Mouse (Mus musculus) midbrain, embryonic 12.5 days (tissue): Measurements from ENCODE around the gene Slc25a22. TPM values are rescaled to one million over a fixed set of nuclear protein-coding genes. Genes with fewer than 3 reads are reported as not detected.
A peak's percentile ranks its signal among the peaks of the same experiment; 100 is the strongest.

Experiments
- ATAC-seq: fragments of 200-750 bp; cut with Nextera tagmentation; 2 replicates; pipeline ENCODE4 v1.8.0; 2017; ENCODE audit warnings: low read depth, moderate TSS enrichment, moderate library complexity; ENCODE audit not compliant: low FRiP score
- H3K27ac ChIP-seq: fragments of 300-500 bp; sonication (generic); replicated peaks from 2 replicates; pipeline ENCODE4 v1.5.1; 2016; ENCODE audit warnings: mild to moderate bottlenecking
- H3K27me3 ChIP-seq: fragments of 300-500 bp; sonication (generic); 2 replicates; pipeline ENCODE4 v1.6.1; 2016; ENCODE audit warnings: mild to moderate bottlenecking
- H3K36me3 ChIP-seq: fragments of 300-500 bp; sonication (generic); 2 replicates; pipeline ENCODE4 v1.6.1; 2016
- H3K4me1 ChIP-seq: fragments of 300-500 bp; sonication (generic); 2 replicates; pipeline ENCODE4 v1.6.1; 2016
- H3K4me2 ChIP-seq: fragments of 300-500 bp; sonication (generic); replicated peaks from 2 replicates; pipeline ENCODE4 v1.6.1; 2016; ENCODE audit warnings: mild to moderate bottlenecking, moderate library complexity
- H3K4me3 ChIP-seq: fragments of 300-500 bp; sonication (generic); 2 replicates; pipeline ENCODE4 v1.5.1; 2016; ENCODE audit warnings: mild to moderate bottlenecking
- H3K9ac ChIP-seq: fragments of 300-500 bp; sonication (generic); replicated peaks from 2 replicates; pipeline ENCODE4 v1.6.1; 2016; ENCODE audit warnings: mild to moderate bottlenecking, moderate library complexity
- H3K9me3 ChIP-seq: fragments of 300-500 bp; sonication (generic); 2 replicates; pipeline ENCODE4 v1.6.1; 2016; ENCODE audit warnings: mild to moderate bottlenecking
- WGBS: fragments of 180-500 bp; shearing (Covaris S2); methylation state at CpG from one replicate; pipeline ENCODE4 v1.1.7; 2016; 5-methylcytosine and 5-hydroxymethylcytosine counted together
- polyA plus RNA-seq: library from polyadenylated mRNA; unstranded; fragments of >200 nt; fragmentation: Nextera tagmentation; extraction: Ambion mirVana; gene quantifications from 2 replicates; pipeline ENCODE4 v1.2.1, GENCODE M21; 2016

Slc25a22 gene
- polyA plus RNA-seq, 1 experiment from 2014 or later, result 52.7 TPM

DNA sequence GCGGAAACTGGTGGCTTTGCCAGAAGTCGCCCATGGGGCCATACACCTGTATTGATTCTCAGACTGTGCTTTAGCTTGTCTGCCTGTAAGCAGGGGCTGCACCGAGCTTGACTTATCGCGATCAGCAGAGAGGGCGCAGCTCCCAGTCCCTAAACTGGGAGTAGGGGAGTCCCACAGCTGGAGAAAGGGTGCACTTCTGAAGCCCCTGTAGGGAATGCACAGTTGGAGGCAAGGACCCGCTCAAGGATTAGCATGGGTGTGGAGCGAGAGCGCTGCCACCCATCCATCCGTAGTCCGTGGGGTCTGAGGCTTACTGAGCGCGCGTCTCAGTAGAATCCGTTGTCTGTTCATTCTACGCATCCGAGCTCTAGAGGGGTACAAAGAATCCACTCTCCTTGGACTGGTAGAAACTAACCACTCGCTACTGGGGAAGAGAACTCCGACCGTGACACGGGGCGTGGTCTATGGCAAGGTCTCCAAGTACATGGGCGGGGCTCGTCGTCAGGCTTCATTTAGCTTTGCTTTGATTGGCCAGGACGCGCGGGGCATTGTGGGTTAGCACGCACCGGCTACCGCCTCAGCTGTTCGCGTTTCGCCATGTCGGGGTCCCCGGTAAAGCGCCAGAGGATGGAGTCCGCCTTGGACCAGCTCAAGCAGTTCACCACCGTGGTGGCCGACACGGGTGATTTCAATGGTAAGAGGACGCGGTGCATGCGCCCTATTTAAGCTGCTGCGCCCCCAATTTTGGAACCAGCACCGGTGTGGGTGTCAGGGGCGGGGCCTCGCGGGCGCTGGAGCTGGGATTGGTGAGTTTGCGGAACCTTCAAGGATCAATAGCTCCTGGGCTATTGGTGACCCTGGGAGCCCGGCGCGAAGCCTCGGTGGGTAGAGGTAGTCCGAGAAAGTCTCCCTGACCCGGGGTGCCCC, 45.8 kb downstream of the Slc25a22 start, which contains the start of gene Taldo1:
Taldo1 (plus strand) TSS at position 575 of the 927 bp plus-strand sequence.
- H3K9me3 ChIP-seq, result no peaks in the 10 kb centered on the region
- under 1% methylated on average over 57 of the region's 57 CpGs for WGBS
- peak within 1 kb of the TSS; percentile 75 for H3K4me3 ChIP-seq
- H3K4me2 ChIP-seq, result peak within 1 kb of the TSS; percentile 76
- peak within 1 kb of the TSS; percentile 69 for H3K9ac ChIP-seq
- H3K27ac ChIP-seq, result peak within 1 kb of the TSS; percentile 79
- H3K4me1 ChIP-seq, result peaks cover 12% of the 10 kb centered on the region
- peaks cover 11% of the 10 kb centered on the region for H3K36me3 ChIP-seq
- peaks cover 16% of the 10 kb centered on the region for H3K27me3 ChIP-seq
- ATAC-seq, result peak; percentile 93

DNA sequence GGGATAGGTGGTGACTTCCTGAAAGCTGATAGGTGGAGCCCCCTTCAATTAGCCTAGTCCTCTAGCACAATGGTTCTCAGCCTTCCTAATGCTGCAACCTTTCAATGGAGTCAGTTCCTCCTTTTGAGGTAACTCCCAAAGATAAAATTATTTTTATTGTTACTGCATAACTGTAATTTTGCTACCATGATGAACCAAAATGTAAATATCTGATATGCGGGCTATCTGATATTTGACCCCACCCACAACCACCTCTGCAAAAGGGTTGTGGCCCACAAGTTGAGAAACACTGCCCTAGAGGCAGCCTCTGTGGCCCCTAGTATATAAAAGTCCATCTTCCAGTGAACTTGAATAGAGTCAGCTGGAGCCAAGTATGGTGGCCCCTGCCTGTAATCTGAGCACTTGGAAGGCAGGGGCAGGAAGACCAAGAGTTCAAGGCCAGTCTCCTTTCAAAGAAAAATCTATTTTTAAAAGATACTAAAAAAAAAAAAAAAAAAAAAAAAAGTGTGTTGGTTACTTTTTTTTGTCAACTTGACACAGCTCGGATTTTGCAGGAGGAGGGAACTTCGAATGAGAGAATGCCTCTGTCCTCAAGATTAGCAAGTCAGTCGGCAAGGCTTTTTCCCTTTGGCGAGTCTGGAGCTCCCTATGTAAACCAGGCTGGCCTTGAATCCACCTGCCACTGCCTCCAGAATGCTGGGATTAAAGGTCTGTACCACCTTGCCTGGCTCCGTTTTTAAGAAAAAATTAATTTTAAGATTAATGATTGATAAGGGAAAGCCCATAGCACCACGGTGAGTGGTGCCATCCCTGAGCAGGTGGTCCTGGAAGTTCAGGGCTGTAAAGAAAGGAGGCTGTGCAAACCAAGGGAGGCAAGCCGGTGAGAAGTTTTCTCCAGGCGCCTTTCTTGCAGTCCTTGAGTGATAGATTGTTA, 47.1 kb downstream of the Slc25a22 start:
- 57% methylated on average over 9 of the region's 9 CpGs for WGBS
- no peaks in the 10 kb centered on the region; the same call in 1 of the 2 replicates for H3K36me3 ChIP-seq
- H3K9ac ChIP-seq, result no peak overlapping the region
- peaks cover 12% of the 10 kb centered on the region for H3K4me1 ChIP-seq
- H3K9me3 ChIP-seq, result no peaks in the 10 kb centered on the region
- H3K4me3 ChIP-seq, result no peak overlapping the region
- H3K27me3 ChIP-seq, result peaks cover 16% of the 10 kb centered on the region
- no peak overlapping the region for H3K27ac ChIP-seq
- H3K4me2 ChIP-seq, result 0 out of 2 replicates have a peak overlapping the region, but pooled peaks have one; percentile 76
- no peak for ATAC-seq

DNA sequence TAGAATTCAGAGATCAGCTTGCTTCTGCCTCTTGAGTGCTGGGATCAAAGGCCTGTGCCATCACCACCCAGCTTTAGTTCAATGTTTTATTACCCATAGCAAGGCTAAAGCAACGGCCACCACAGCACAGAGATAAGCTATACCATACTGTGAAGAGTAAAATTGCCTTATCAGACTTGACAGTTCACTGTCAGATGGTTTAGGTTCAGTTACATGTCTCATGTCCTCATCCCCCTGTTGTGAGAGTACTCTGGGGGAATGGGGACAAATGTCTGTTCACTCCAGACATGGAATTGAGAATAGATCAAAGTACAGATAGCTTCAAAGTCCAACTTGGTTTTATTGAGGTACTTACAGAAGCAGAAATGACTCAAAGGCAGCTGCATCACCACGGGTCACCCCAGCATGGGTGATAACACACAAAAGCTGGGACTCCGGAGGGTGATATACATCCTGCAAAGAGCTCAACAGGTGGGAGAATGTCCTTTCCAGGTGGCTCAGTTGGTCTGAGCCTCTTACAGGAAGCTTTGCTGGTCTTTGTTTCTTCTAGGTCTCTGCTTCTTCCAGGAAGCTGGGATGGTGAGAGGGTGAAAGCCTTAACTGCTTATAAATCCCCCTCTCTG, 49.1 kb downstream of the Slc25a22 start:
- no peaks in the 10 kb centered on the region for H3K36me3 ChIP-seq
- no peak overlapping the region for H3K9ac ChIP-seq
- no peak overlapping the region for H3K4me3 ChIP-seq
- H3K27ac ChIP-seq, result no peak overlapping the region
- ATAC-seq, result no peak
- H3K4me2 ChIP-seq, result no peak overlapping the region
- H3K27me3 ChIP-seq, result peaks cover 21% of the 10 kb centered on the region
- H3K9me3 ChIP-seq, result no peaks in the 10 kb centered on the region
- H3K4me1 ChIP-seq, result peaks cover 10% of the 10 kb centered on the region
- WGBS, result 62% methylated on average over 3 of the region's 3 CpGs

DNA sequence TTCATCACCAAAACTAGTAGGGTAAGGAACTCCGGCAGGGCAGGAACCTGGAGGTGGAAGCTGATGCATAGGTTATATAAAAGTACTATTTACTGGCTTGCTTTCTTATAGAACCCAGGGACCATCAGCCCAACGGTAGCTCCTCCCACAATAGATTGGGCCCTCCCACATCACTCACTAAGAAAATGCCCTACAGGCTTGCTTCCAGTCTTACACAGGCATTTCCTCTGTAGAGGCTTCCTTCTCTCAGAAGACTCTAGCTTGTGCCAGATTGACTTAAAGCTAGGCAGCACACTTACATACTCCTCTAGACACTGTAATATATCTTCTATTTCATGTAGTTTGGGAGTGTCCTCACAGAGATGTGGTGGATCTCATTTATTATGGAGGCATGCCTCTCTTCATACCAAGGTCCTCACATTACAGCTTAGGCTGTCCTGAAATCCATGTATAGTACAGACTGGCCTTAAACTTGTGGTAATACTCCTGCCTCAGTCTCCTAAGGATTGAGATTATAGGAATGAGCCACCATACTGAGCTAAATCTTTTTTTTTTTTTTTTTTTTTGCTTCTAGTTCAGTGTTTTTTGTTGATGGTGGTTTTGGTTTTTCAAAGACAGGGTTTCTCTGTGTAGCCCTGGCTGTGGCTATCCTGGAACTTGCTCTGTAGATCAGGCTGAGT, 49.7 kb downstream of the Slc25a22 start:
- Histone ChIP-seq H3K36me3 (no peaks in the 10 kb centered on the region), H3K27me3 (peaks cover 21% of the 10 kb centered on the region), H3K9me3 (no peaks in the 10 kb centered on the region), H3K4me3 (no peak overlapping the region), H3K27ac (no peak overlapping the region), H3K4me2 (no peak overlapping the region), H3K4me1 (peaks cover 6% of the 10 kb centered on the region), H3K9ac (no peak overlapping the region)
- ATAC-seq, result no peak
- WGBS, result 68% methylated on average over 2 of the region's 2 CpGs

DNA sequence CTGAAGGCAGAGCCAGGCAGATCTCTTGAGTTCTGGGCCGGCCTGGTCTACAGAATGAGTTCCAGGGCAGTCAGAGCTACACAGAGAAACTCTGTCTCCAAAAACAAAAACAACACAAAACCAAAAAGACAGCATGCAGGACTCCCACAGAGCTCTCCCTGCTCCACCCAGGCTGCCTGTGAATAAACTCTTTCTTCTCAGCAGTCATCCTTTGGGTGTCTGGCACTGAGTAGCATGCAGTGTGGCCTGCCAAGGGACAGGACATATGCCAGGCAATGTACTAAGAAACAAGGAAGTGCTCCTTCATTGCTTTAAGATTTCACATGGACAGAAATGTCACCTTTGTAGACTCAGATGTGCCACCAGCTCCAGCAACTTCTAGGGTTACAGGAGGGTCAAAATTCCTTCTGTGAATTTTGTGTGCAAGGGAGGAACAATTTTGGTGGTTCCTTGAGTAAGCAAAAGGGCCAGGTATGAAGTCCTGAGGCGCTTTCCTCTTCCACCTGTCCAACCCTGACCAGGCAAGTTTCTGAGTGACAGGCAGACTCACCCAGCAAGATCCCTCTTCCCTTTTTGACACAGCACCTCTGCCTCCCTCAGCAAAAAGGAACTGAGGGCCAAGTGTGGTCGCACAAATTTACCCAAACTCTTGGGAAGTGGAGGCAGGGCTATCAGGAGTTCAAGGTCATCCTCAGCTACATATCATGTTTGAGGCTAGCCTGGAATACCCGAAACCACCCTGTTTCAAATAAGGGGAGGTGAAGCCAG, 56.4 kb downstream of the Slc25a22 start:
- peaks cover 5% of the 10 kb centered on the region for H3K27me3 ChIP-seq
- WGBS, result 83% methylated on average over 4 of the region's 4 CpGs
- no peak overlapping the region for H3K9ac ChIP-seq
- no peaks in the 10 kb centered on the region for H3K9me3 ChIP-seq
- ATAC-seq, result no peak
- no peak overlapping the region for H3K27ac ChIP-seq
- H3K4me2 ChIP-seq, result no peak overlapping the region
- no peaks in the 10 kb centered on the region for H3K4me1 ChIP-seq
- H3K36me3 ChIP-seq, result no peaks in the 10 kb centered on the region
- H3K4me3 ChIP-seq, result no peak overlapping the region

Other genes starting within 250 kb of the Slc25a22 start
- gene Hras, start 243.9 kb downstream of the Slc25a22 start, polyA plus RNA-seq, result 93.4 and 96.4 TPM in 2 replicates
- 13.1 and 14.4 TPM in 2 replicates for gene Lrrc56, start 243.7 kb downstream of the Slc25a22 start, polyA plus RNA-seq
- gene Lmntd2, start 223.8 kb downstream of the Slc25a22 start, polyA plus RNA-seq, result 3.7 and 3.8 TPM in 2 replicates
- gene Rassf7, start 222.0 kb downstream of the Slc25a22 start, polyA plus RNA-seq, result 40.1 and 40.6 TPM in 2 replicates
- gene Phrf1, start 209.1 kb downstream of the Slc25a22 start, polyA plus RNA-seq, result 107 and 112 TPM in 2 replicates
- 0.81 and 0.84 TPM in 2 replicates for gene Irf7, start 171.4 kb downstream of the Slc25a22 start, polyA plus RNA-seq
- gene Cdhr5, start 161.1 kb downstream of the Slc25a22 start, polyA plus RNA-seq, result not detected in 2 replicates
- 0.64 and 1.3 TPM in 2 replicates for gene Sct, start 158.8 kb downstream of the Slc25a22 start, polyA plus RNA-seq
- 0.39 and 0.68 TPM in 2 replicates for gene Drd4, start 145.9 kb downstream of the Slc25a22 start, polyA plus RNA-seq
- gene Deaf1, start 110.2 kb downstream of the Slc25a22 start, polyA plus RNA-seq, result 85.9 and 88.3 TPM in 2 replicates
- 64.9 and 68.9 TPM in 2 replicates for gene Tmem80, start 110.2 kb downstream of the Slc25a22 start, polyA plus RNA-seq
- gene Eps8l2, start 99.0 kb downstream of the Slc25a22 start, polyA plus RNA-seq, result 0.86 and 1.4 TPM in 2 replicates
- gene Taldo1, start 45.7 kb downstream of the Slc25a22 start, polyA plus RNA-seq, result 362 and 364 TPM in 2 replicates
- 47.0 and 48.2 TPM in 2 replicates for gene Gatd1, start 23.8 kb downstream of the Slc25a22 start, polyA plus RNA-seq
- gene Cend1, start 8.4 kb downstream of the Slc25a22 start, polyA plus RNA-seq, result 19.3 and 22.7 TPM in 2 replicates
- 9.6 and 12.3 TPM in 2 replicates for gene Pidd1, start 6.1 kb upstream of the Slc25a22 start, polyA plus RNA-seq
- gene Rplp2, start 9.5 kb upstream of the Slc25a22 start, polyA plus RNA-seq, result 884 and 899 TPM in 2 replicates
- 15.6 and 18.3 TPM in 2 replicates for gene Pnpla2, start 17.3 kb upstream of the Slc25a22 start, polyA plus RNA-seq
- gene Cracr2b, start 23.2 kb upstream of the Slc25a22 start, polyA plus RNA-seq, result 5.4 and 6.0 TPM in 2 replicates
- gene Cd151, start 29.5 kb upstream of the Slc25a22 start, polyA plus RNA-seq, result 14.8 and 15.6 TPM in 2 replicates
- 73.8 and 75.0 TPM in 2 replicates for gene Polr2l, start 37.2 kb upstream of the Slc25a22 start, polyA plus RNA-seq
- gene Tspan4, start 37.3 kb upstream of the Slc25a22 start, polyA plus RNA-seq, result 25.3 and 32.6 TPM in 2 replicates
- gene Chid1, start 102.0 kb upstream of the Slc25a22 start, polyA plus RNA-seq, result 29.3 and 30.2 TPM in 2 replicates
- 109 and 113 TPM in 2 replicates for gene Ap2a2, start 124.3 kb upstream of the Slc25a22 start, polyA plus RNA-seq
- 0.08 and 0.15 TPM in 2 replicates for gene Muc6, start 217.4 kb upstream of the Slc25a22 start, polyA plus RNA-seq